Mouse (Mus musculus): ENCODE measurements around the gene Celf2.
"Not testable (repeated sequence)": the region's sequence is repeated elsewhere in the genome, so short reads cannot be mapped to it uniquely, and the experiment has no call there.

Gene Celf2

DNA sequence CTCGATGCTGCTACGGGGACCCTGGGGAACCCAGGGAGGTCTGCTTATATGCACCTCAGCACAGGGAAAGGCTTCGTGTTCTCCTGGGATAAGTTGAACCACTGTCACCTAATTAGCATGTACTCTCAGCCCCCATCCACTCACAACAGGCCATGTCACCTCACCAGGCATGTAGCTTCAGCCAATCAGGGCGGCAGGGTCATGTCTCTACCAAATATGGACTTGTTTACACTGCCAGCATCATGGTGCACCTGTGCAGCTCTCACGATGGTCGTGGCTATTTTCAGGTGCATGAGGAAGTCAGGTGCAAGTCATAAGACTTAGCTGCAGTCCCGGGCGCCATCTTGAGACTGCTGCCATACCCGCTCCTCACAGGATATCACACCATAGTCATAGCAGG is at the start of gene Celf2:
Gene Celf2, minus strand, starts transcription at position 101 of the 400 bp plus-strand sequence.
- not testable (repeated sequence) for DNase-seq

DNA sequence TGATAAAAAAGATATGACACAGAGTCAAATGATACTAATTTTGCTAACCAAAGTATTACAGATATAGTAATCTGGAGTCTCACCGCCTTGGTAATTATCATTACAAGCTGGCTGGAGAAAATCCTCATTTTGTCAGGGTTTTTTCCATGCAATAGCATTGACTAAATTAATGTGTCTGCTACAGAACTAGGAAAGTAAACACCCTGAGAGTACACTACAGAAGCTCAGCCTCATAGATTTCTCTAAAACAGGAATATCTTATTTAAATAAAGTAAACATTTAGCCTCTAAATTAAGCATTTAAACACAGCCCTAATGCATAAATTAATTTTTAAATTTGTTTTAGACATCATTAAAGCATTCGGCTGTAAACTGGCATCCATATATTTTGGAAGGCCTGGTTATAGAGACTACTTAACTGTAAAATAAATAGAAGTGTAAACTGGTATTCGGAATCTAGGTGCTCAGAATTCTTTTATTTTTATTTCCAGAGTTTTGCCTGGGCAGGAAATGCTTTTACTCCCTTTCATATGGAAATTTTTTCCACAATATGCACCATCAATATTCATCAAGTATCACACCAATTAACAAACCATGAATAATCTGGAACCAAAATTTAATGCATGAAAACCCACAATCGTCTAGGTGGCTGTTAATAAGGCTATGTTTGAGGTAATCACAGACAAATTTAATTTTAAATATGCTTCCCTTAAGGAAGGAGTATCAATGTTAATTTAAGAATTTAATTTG is 46.0 kb upstream of the Celf2 start:
- no peak for DNase-seq

- no peak for DNase-seq
Measured at GRCm38 (mm10) chr2:7554601-7555000, 45.2 kb upstream of the Celf2 start.

DNA sequence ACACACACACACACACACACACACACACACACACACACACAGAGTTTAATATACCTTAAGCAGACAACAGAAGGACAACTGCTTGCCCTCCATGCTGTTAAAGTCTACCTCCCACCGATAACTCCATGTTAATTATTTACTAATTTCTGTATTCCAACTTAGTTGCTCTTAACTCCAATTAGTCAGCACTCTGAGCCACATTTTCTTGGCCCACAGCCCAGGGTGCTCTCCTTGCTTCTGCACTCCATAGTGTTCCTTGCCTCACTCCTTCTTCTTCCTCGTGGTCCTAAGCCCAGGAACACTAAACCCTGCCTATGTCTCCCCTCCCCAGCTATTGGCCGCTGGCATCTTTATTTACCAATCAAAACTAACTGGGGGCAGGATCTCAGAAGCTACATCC is 43.5 kb upstream of the Celf2 start:
- DNase-seq: no peak

DNA sequence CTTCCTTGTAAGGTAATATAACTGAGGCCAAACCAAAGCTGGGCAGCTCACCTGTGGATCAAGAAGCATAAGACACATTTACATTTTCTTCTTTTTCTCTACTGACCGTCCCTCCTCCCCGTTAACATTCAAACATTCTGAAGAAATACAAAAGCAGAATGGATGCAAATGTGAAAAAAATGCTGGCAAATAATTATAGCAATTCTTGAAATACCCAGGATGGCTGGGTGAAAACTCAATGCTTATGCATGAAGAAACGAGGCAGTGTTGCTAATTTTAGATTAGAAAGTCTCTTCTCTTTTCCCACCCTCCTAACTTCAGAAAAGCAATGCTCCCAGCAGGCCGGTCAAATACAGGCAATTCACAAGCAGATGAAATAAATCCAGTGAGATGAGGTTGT is 39.5 kb upstream of the Celf2 start:
- no peak for DNase-seq

DNA sequence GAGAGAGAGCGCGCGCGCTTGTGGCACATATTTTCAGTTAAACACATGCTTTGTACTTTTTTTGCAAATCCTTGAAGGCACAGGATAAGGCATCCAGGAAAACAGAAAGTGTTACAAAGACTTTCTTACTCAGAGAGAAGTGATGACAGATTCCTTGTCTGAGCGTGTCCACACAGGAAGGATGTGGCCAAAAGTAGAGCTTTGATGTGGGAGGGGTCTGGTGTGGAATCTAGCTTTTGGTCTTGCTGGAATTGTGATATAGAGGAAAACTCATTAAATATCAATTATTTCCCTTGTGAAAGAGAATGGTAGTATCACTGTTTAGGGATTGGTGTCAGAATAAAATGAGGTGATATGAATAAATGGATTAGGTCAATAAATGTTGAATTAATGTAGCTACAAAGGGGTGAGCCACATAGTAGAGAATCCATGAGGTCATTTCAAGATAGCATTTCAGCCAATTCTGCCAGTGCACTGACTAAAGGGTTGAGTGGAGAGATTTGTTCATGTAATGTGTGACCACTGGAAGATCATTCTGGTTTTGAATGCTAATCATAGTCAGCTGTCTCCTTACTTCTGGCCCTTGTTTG is 25.3 kb upstream of the Celf2 start:
- DNase-seq: no peak

- no peak for DNase-seq
Measured at GRCm38 (mm10) chr2:7534195-7534594, 24.8 kb upstream of the Celf2 start.

- no peak for DNase-seq
Measured at GRCm38 (mm10) chr2:7531185-7531960, 22.0 kb upstream of the Celf2 start.

GRCm38 (mm10) chr2:7530461-7531184 is 21.3 kb upstream of the Celf2 start:
- peak; percentile 47 for DNase-seq

DNA sequence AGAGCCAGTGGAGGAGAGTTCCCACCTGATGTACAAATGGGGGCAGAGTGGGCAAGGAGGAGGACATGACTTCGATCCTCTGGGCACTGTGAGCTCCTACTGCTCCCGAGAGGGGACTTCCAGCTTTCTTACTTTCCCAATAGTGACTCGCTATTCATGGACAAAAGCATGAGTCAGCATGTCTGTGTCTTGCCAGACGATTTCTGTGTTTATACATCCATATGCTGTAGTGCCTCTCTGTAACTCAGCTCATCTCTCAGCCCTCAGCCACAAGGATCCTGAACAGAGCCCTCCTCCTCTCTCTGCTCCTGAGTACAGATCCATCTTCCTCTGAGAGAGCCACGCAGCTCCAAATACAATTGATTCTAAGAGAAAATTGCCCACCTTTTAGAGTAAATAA is 20.3 kb upstream of the Celf2 start:
- peak; percentile 71 for DNase-seq

DNA sequence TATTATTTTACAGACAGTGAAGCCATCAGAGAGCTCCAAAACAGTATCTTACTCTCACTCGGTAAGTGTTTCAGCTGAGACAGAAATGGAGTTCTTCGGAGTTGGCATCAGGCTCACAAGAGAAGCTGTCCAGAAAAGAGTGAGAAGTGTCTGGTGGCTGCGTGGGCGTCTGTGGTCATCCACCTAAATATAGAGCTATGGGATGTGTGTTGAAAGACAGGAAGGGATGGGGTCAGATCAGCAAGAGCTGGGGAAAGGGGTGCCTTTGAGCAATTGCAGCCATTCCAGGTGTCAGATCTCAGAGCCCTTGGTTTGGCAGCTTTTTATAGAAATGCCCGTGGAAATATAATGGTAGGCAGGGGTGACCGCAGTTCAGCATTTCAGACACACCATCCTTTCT is 17.3 kb upstream of the Celf2 start:
- DNase-seq: no peak

DNA sequence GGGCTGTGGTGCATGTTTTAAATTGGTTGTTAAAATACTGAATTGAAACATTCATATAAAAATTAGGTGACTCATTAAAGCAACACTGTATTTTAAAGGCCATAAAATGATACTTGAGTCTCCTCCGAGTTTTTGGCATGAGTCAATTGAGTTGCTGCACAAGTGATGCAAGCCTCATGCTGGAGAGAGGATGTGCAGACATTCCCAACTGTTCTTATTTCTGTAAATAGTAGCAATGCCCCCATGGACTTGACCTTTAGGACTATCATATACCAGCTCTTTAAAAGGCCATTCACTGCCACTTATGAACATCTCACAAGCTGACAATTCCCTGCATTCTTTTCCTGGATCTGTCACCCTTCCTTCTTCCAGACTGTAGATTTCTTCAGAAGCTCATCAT is 10.1 kb upstream of the Celf2 start:
- DNase-seq: no peak

DNA sequence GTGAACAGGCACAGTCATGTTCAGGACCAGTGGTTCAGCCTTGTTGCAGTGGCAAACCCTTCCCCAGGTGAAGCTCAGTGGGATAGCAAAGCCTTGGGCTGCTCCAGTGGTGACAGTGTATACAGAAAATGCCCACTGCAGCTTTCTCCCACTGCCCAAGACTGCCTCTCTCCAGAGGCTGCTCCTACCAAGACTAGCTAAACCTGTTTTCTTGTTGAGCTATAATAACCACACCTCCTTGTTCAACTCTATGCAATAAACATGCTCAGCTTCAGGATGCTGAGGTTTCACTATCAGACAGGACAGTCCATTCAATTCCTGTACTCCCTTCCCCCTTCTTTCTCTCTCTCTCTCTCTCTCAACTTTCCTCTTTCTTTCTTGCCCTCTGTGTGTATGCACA is 15.9 kb downstream of the Celf2 start:
- no peak for DNase-seq

DNA sequence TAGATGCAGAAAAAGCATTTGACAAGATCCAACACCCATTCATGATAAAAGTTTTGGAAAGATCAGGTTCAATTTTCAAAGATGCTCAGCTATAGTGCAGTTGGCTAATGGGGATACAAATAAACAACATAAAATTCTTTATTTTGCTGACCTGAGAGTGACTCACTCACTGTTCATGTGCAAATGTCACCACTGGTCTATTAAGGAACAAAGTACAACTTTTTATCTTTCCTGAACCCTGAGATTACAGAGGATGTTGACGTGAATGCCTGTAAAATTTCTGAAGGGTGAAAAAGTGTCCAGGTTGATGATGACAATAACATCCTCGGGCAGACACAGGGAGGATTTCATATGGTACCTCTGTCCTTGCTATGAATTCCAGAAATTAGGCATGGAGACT is 24.4 kb downstream of the Celf2 start:
- no peak for DNase-seq

DNA sequence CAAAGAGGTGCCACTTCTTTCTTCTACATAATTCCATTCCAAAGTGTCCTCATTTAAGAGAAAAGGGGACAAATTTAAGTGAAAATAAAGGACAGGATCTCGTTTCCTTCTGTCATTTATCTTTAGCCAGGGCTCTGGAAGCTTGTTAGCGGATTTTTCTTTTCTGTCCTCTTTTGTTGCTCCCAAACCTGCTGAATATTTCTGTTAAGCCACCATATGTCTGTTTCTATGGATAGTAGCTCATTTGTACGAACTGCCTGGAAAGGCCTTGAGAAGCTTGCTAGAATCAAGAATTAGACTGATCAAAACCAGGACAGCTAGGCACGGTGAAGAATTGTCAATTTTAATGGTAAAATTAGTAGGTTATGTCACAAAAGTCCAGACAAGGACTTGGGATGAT is 27.3 kb downstream of the Celf2 start:
- peak; percentile 15 for DNase-seq

- DNase-seq: no peak
Measured at GRCm38 (mm10) chr2:7460329-7461056, 48.9 kb downstream of the Celf2 start.

DNA sequence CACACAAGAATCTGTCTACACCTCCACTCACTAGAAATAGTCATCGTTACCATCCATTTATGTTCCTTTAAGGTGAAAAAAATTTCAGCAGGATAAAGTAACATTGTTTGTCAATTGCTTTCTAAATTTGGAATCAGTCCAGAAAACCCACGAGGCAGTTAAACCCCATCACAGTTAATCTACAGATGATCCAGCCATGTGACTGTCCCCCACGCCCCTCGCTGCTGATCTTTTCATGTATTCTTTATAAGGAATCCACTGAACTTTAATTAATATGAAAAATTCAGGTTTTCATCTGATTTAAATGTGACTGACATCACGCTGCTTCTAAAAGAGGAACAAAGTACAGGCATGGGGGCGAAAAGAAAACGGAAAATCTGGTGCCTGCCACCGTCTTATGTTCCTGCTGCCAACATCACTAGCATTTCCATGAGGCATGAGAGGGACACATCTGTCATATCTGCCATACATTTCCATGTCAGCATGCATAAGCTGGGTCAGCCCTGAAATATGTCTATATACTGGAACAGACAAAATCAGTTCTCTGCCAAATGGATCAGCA is 70.6 kb downstream of the Celf2 start:
- DNase-seq: peak; percentile 73

DNA sequence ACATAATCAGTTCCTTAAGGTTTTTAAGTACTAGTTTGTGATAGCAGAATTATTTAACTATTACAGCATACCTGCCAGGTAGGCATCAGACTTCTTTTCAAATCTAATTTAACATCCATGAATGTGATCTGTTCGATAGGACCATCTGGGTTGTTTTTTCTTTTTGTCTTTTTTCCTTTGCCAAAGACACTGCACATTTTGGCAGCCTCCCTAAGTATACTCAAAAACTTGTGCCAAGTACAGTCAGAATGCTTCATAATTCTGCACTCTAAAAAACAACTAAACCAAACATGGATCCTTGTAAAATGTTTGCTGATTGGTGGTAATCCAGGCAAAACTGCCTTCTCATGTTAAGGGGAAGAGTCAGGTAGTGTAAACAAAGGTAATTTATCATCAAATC is 82.9 kb downstream of the Celf2 start:
- DNase-seq: peak; percentile 28

DNA sequence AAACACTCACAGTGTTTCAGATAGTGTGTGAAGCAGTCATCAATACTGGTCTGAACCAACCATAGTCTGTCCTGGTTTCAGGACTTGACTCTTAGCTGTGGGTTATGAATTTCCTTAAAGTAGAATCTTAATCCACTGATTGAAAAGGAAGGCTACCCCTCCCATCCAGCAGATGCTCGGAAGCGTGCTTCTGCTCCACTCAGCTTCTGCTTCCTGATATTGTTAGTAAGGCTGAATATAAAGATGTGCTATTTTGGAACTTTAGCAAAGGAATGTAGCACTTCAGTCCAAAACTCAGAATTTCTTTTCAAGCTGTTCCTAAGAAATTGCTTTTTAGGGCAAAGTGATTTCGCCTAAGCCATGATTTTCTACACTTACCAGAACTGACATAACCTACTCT is 108.8 kb downstream of the Celf2 start:
- DNase-seq: peak; percentile 67

- DNase-seq: peak; percentile 51
Measured at GRCm38 (mm10) chr2:7395935-7396334, 113.4 kb downstream of the Celf2 start.

GRCm38 (mm10) chr2:7395473-7395872 is 113.9 kb downstream of the Celf2 start:
- no peak for DNase-seq

DNA sequence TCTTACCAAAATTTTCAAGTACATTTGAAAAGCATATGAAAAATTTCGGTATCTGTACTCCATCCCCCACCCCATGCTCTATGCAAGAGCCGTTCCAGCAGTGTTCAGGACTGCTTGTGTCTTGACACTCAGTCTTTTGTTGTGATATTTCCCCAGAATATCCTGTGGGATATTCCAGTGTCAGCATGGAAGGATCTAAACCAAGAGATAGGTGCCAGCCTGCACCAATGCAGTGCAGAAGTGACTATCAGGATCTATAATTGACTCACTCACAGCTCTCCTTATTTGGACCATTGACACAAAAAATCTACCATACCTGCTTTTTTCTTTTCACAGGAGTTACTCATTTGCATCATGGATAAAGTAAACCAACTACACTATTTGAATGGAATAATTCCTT is 116.9 kb downstream of the Celf2 start:
- no peak for DNase-seq

All from right cerebral cortex, adult 18-20 months (tissue).